Mouse (Mus musculus): ENCODE data around the gene Nav3.

Nav3 gene

GRCm38 (mm10) chr10:109664629-109665317, 791.2 kb downstream of the Nav3 start:
- peak; percentile 84 to 88 for DNase-seq

GRCm38 (mm10) chr10:109651516-109651915, 804.5 kb downstream of the Nav3 start:
- peak; percentile 40 to 51 for DNase-seq

- no peak for DNase-seq
Observed at GRCm38 (mm10) chr10:109643598-109643997, 812.4 kb downstream of the Nav3 start.

GRCm38 (mm10) chr10:109641806-109642205, 814.2 kb downstream of the Nav3 start:
- no peak for DNase-seq

GRCm38 (mm10) chr10:109637702-109638101, 818.3 kb downstream of the Nav3 start:
- DNase-seq = no peak

Data from cerebellum, postnatal 36 days (tissue).